Mouse (Mus musculus): Measurements from ENCODE around the gene Prcp.
"Not testable (repeated sequence)": the region's sequence is repeated elsewhere in the genome, so short reads cannot be mapped to it uniquely, and the experiment has no call there.

Prcp gene

GRCm38 (mm10) chr7:92893478-92893877, 19.2 kb downstream of the Prcp start:
- DNase-seq = no peak

- DNase-seq = no peak
Measured at GRCm38 (mm10) chr7:92896036-92896435, 21.8 kb downstream of the Prcp start.

- no peak for DNase-seq
Measured at GRCm38 (mm10) chr7:92897021-92897420, 22.8 kb downstream of the Prcp start.

- peak; percentile 85 for DNase-seq
Measured at GRCm38 (mm10) chr7:92903360-92904038, 29.2 kb downstream of the Prcp start.

- DNase-seq = not testable (repeated sequence)
Measured at GRCm38 (mm10) chr7:92904285-92904684, 30.0 kb downstream of the Prcp start.

GRCm38 (mm10) chr7:92920172-92920856, 46.0 kb downstream of the Prcp start:
- DNase-seq = no peak

GRCm38 (mm10) chr7:92920857-92921172, 46.5 kb downstream of the Prcp start:
- no peak for DNase-seq

GRCm38 (mm10) chr7:92932792-92933191, 58.5 kb downstream of the Prcp start:
- DNase-seq = no peak

GRCm38 (mm10) chr7:92933308-92933948, 59.2 kb downstream of the Prcp start:
- DNase-seq = not testable (repeated sequence)

GRCm38 (mm10) chr7:92936747-92937146, 62.5 kb downstream of the Prcp start:
- no peak for DNase-seq

- peak; percentile 33 for DNase-seq
Measured at GRCm38 (mm10) chr7:92937955-92938354, 63.7 kb downstream of the Prcp start.

GRCm38 (mm10) chr7:92939776-92940175, 65.5 kb downstream of the Prcp start:
- DNase-seq = no peak

GRCm38 (mm10) chr7:92950775-92951174, 76.5 kb downstream of the Prcp start:
- DNase-seq = no peak

GRCm38 (mm10) chr7:92952210-92952609, 77.9 kb downstream of the Prcp start:
- no peak for DNase-seq

- DNase-seq = no peak
Measured at GRCm38 (mm10) chr7:92959758-92960157, 85.5 kb downstream of the Prcp start.

- no peak for DNase-seq
Measured at GRCm38 (mm10) chr7:92961876-92962275, 87.6 kb downstream of the Prcp start.

- no peak for DNase-seq
Measured at GRCm38 (mm10) chr7:92964754-92965501, 90.7 kb downstream of the Prcp start.

GRCm38 (mm10) chr7:92967381-92968127, 93.3 kb downstream of the Prcp start:
- DNase-seq = no peak

- DNase-seq = no peak
Measured at GRCm38 (mm10) chr7:92977429-92977828, 103.2 kb downstream of the Prcp start.

- no peak for DNase-seq
Measured at GRCm38 (mm10) chr7:92978225-92978624, 104.0 kb downstream of the Prcp start.

GRCm38 (mm10) chr7:92978720-92979119, 104.5 kb downstream of the Prcp start:
- DNase-seq = not testable (repeated sequence)

- DNase-seq = peak; percentile 8
Measured at GRCm38 (mm10) chr7:92980741-92981140, 106.5 kb downstream of the Prcp start.

- no peak for DNase-seq
Measured at GRCm38 (mm10) chr7:92981864-92982263, 107.6 kb downstream of the Prcp start.

All from liver (tissue).